Mouse (Mus musculus): Measurements from ENCODE around the gene Apom.

- TF ChIP-seq CTCF (IDR thresholded peaks at IDR 0.05; ENCODE audit: low read depth) (no peak), EP300 (IDR thresholded peaks at IDR 0.05; ENCODE audit: low read depth) (no peak)
Measured at GRCm38 (mm10) chr17:35108097-35108496, 23.8 kb downstream of the Apom start, which contains the start of gene Ly6g5c.

Measured in heart, postnatal 0 days (tissue).